Mouse (Mus musculus) limb, embryonic 10.5 days (tissue): ENCODE data around the gene Adrb1. TPM values are rescaled to one million over a fixed set of nuclear protein-coding genes. Genes with fewer than 3 reads are reported as not detected.

ENCODE experiments used
- DNase-seq: peaks from one replicate; pipeline ENCODE4 v3.0.0-alpha.2; 2017; ENCODE audit warnings: low spot score
- H3K27ac ChIP-seq: fragments of 300-500 bp; sonication (generic); 2 replicates; pipeline ENCODE4 v1.5.1; 2016; ENCODE audit warnings: mild to moderate bottlenecking
- H3K27me3 ChIP-seq: fragments of 300-500 bp; sonication (generic); 2 replicates; pipeline ENCODE4 v1.6.1; 2016; ENCODE audit warnings: low read depth, mild to moderate bottlenecking; ENCODE audit not compliant: poor library complexity, severe bottlenecking
- H3K36me3 ChIP-seq: fragments of 300-500 bp; sonication (generic); 2 replicates; pipeline ENCODE4 v1.6.1; 2016; ENCODE audit warnings: mild to moderate bottlenecking, moderate library complexity
- H3K4me1 ChIP-seq: fragments of 300-500 bp; sonication (generic); 2 replicates; pipeline ENCODE4 v1.6.1; 2016
- H3K4me3 ChIP-seq: fragments of 300-500 bp; sonication (generic); 2 replicates; pipeline ENCODE4 v1.5.1; 2016; ENCODE audit warnings: mild to moderate bottlenecking, moderate library complexity
- H3K9me3 ChIP-seq: fragments of 300-500 bp; sonication (generic); replicated peaks from 2 replicates; pipeline ENCODE4 v1.6.1; 2016; ENCODE audit warnings: mild to moderate bottlenecking
- WGBS: fragments of 180-500 bp; shearing (Covaris S2); methylation state at CpG from one replicate; pipeline ENCODE4 v1.1.7; 2016; 5-methylcytosine and 5-hydroxymethylcytosine counted together
- polyA plus RNA-seq: library from polyadenylated mRNA; unstranded; fragments of >200 nt; fragmentation: Nextera tagmentation; extraction: Ambion mirVana; gene quantifications from 2 replicates; pipeline ENCODE4 v1.2.1, GENCODE M21; 2016

Adrb1 gene
- polyA plus RNA-seq, 1 experiment from 2014 or later, result 0.16 TPM

DNA sequence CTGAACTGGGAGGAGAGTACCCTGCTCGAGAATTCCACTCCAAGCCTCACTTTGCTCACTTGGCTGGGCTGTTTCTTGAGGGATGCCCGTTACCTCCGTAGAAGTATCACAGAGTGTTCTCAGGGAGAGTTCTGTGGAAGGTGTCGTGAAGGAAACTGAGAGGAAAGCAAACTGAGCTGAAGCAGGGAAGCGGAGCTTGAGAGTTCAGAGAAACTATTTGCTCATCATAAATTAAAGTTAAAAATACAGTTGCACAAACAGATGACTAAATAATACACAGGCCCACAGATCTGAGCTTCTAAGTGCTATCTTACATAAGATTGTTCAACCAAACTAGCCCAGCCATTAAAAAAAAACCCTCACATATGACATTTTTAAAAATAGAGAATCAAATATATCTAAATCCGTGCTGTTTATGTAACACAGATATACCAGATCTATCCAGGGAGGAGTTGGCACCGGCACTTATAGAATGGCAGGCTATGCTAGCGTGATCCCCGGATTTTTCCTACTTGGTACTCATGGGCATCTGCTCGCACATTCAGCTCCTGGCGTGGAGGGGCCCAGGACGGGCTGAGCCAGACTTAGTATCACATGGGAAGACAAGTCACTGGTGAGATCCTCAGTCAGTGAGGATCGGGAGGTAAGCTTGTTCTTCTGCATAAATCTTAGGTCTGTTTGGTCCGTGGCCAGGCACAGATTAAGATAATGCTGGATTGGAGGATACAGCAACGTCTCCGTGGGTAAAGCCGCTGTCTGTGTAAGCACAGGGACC lies 11.7 kb upstream of the Adrb1 start:
- Histone ChIP-seq H3K4me1 (peaks cover 5% of the 10 kb centered on the region; the same call in 1 of the 2 replicates), H3K27me3 (peaks cover 19% of the 10 kb centered on the region; the same call in 1 of the 2 replicates), H3K36me3 (no peaks in the 10 kb centered on the region), H3K27ac (no peak overlapping the region), H3K4me3 (no peak overlapping the region), H3K9me3 (no peaks in the 10 kb centered on the region)
- 81% methylated on average over 17 of the region's 17 CpGs for WGBS
- DNase-seq, result no peak

DNA sequence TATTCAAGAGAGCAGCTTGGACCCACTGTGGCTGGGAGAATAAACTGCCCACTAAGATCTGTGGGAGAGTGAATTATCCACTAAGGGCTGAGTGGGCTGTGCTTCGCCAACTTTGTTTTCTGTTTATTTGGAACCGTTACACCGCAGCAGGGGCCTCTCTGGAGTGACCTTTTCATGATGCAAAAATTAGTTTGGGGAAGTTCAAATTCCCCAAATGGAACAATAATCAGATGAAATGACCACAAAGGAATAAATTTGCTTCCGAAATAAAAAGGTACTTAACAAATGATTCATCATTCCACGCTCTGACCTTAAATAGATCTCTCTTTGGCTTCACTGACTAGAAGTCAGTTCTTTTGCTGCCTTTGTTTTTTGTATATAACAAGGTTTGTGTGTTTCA lies 8.4 kb upstream of the Adrb1 start:
- Histone ChIP-seq H3K36me3 (no peaks in the 10 kb centered on the region), H3K27me3 (peaks cover 36% of the 10 kb centered on the region; the same call in 1 of the 2 replicates), H3K4me1 (peaks cover 4% of the 10 kb centered on the region; the same call in 1 of the 2 replicates), H3K4me3 (no peak overlapping the region), H3K9me3 (no peaks in the 10 kb centered on the region), H3K27ac (no peak overlapping the region)
- no peak for DNase-seq
- WGBS, result 95% methylated on average over 5 of the region's 5 CpGs

DNA sequence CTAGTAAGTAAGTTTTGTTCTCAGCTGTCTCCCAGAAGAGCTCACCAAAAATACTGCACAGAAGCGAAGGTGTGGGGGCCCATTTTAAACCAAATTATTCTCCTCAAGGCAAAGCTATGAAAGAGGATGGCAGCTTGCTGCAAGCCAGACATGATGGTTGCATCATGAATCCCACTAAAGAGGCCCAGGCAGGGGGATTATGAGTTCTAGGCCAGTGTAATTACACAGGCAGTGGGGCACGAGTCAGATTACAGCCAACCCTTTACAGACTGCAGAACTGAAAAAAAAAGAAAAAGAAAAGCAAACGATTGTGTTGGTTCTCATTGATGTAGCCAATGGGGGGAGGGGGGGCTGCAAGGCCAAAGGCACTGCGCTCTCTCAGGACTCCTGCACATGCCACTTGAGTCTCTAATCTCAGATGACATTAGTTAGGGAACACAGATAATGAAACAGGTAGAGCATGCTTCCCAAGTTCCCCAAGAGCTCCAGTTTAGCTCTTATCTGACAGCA lies 7.3 kb upstream of the Adrb1 start:
- Histone ChIP-seq H3K9me3 (no peaks in the 10 kb centered on the region), H3K4me3 (no peak overlapping the region), H3K27me3 (peaks cover 40% of the 10 kb centered on the region), H3K36me3 (no peaks in the 10 kb centered on the region), H3K27ac (no peak overlapping the region), H3K4me1 (peaks cover 4% of the 10 kb centered on the region; the same call in 1 of the 2 replicates)
- WGBS, result 51% methylated on average over 4 of the region's 4 CpGs
- DNase-seq, result no peak

DNA sequence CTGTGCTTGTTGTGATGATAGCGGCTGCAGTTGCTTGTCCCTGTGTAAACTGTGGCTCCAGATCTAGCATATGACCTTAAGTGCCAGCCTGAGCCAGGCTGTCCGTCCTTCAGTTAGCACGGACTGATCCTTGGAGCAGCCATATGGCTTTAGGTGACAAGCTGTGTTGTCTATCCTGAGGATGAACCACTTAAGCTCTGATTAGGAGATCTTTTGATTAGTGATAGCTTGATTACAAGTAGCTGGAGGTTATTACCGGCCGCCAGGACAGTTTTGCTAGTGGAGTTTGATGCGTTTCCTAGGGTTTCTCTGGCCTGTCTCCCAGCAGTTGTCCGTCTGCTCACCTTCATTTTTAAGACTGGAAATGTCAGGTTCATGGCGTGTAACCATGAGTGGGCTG lies 4.0 kb upstream of the Adrb1 start:
- Histone ChIP-seq H3K4me1 (peaks cover 25% of the 10 kb centered on the region), H3K27ac (no peak overlapping the region), H3K27me3 (peaks cover 63% of the 10 kb centered on the region), H3K36me3 (no peaks in the 10 kb centered on the region), H3K9me3 (no peaks in the 10 kb centered on the region), H3K4me3 (no peak overlapping the region)
- DNase-seq, result no peak
- 78% methylated on average over 8 of the region's 8 CpGs for WGBS

DNA sequence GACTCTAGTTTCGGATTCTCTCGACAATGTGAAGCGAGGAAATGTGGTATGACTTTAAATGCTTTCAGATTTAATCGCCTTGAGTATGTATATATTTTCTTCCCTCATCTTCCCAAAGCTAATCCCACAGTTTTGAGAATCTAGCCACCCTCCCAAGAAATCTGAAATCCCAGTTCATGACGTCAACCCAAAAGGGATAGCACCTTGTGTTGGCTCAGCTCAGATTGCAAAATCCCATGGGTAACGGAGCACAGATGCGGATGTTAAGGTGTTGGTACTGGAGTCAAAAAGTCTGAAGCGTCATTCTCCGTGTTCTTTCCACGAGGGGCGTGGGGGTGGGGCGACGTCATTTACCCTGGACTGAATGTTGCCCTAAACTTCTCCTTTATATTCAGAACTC lies 1.1 kb upstream of the Adrb1 start:
- Histone ChIP-seq H3K9me3 (no peaks in the 10 kb centered on the region), H3K4me3 (peak overlapping the region; percentile 61), H3K36me3 (no peaks in the 10 kb centered on the region), H3K4me1 (peaks cover 35% of the 10 kb centered on the region), H3K27ac (no peak overlapping the region), H3K27me3 (peaks cover 92% of the 10 kb centered on the region)
- WGBS, result 27% methylated on average over 13 of the region's 13 CpGs
- no peak for DNase-seq

DNA sequence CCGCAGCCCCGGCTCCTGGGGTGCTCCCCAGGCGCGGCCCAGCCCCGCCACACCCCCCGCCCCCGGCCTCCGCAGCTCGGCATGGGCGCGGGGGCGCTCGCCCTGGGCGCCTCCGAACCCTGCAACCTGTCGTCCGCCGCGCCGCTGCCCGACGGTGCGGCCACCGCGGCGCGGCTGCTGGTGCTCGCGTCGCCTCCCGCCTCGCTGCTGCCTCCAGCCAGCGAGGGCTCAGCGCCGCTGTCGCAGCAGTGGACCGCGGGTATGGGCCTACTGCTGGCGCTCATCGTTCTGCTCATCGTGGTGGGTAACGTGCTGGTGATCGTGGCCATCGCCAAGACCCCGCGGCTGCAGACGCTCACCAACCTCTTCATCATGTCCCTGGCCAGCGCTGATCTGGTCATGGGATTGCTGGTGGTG lies 300 bp downstream of the Adrb1 start:
- Histone ChIP-seq H3K9me3 (no peaks in the 10 kb centered on the region), H3K4me1 (peaks cover 35% of the 10 kb centered on the region), H3K36me3 (no peaks in the 10 kb centered on the region), H3K4me3 (peak overlapping the region; percentile 61), H3K27ac (peak overlapping the region; percentile 46; the same call in 1 of the 2 replicates), H3K27me3 (peaks cover 99% of the 10 kb centered on the region)
- WGBS, result 1% methylated on average over 46 of the region's 48 CpGs
- DNase-seq, result peak; percentile 66

DNA sequence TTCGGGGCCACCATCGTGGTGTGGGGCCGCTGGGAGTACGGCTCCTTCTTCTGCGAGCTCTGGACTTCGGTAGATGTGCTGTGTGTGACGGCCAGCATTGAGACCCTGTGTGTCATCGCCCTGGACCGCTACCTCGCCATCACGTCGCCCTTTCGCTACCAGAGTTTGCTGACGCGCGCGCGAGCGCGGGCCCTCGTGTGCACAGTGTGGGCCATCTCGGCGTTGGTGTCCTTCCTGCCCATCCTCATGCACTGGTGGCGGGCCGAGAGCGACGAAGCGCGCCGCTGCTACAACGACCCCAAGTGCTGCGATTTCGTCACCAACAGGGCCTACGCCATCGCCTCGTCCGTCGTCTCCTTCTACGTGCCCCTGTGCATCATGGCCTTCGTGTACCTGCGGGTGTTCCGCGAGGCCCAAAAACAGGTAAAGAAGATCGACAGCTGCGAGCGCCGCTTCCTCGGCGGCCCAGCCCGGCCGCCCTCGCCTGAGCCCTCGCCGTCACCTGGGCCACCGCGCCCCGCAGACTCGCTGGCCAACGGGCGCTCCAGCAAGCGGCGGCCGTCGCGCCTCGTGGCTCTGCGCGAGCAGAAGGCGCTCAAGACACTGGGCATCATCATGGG lies 822 bp downstream of the Adrb1 start:
- 2% methylated on average over 69 of the region's 69 CpGs for WGBS
- peaks cover 97% of the 10 kb centered on the region for H3K27me3 ChIP-seq
- peak overlapping the region; percentile 61 for H3K4me3 ChIP-seq
- 0 out of 2 replicates have a peak overlapping the region, but pooled peaks have one; percentile 19 for H3K27ac ChIP-seq
- peaks cover 35% of the 10 kb centered on the region for H3K4me1 ChIP-seq
- H3K9me3 ChIP-seq, result no peaks in the 10 kb centered on the region
- no peaks in the 10 kb centered on the region for H3K36me3 ChIP-seq
- peak; percentile 66 for DNase-seq

DNA sequence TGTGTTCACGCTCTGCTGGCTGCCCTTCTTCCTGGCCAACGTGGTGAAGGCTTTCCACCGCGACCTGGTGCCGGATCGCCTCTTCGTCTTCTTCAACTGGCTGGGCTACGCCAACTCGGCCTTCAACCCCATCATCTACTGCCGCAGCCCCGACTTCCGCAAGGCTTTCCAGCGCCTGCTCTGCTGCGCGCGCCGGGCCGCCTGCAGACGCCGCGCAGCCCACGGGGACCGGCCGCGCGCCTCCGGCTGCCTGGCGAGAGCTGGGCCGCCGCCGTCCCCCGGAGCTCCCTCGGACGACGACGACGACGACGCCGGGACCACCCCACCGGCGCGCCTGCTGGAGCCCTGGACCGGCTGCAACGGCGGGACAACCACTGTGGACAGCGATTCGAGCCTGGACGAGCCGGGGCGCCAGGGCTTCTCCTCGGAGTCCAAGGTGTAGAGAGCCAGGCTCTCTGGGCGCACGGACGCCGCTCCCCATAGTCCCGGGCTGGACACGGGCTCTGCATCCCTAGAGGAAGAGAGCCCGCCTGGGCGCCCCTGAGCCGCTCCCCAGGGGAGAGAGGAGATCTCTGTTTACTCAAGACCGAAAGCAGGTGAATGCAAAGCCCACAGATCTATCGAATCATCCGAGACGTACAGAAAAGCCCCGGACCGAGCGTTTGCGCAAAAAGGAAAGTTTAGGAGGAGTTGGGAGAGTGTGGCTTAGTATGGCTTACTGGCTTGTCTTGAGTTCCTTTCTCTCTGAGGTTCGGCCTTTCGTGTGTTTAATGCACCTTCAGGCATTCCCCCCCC lies 1.5 kb downstream of the Adrb1 start:
- Histone ChIP-seq H3K27me3 (peaks cover 97% of the 10 kb centered on the region), H3K9me3 (no peaks in the 10 kb centered on the region), H3K27ac (0 out of 2 replicates have a peak overlapping the region, but pooled peaks have one; percentile 19), H3K4me3 (peak overlapping the region; percentile 61), H3K4me1 (peaks cover 35% of the 10 kb centered on the region), H3K36me3 (no peaks in the 10 kb centered on the region)
- WGBS, result under 1% methylated on average over 71 of the region's 71 CpGs
- DNase-seq, result peak; percentile 78

DNA sequence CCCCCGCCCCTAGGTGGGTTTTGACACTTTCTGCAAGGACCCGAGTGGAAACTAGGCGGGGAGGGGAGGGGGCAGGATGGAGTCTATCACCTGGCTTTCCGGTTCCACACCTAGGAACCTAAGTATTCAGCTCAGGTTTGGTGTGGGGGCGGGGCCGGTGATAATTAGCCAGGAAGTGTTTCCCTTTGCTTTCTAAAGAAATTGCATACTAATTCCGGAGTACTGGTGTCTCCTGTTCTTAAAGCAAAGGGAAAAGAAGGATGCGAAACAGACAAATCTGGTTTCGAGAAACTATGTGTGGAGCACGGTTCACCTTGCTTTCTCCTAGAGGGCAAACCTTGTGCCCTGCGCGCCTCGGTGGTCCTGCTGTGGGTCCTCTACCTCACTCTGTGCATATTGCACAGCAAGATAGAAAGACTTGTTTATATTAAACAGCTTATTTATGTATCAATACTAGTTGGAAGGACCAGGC lies 2.2 kb downstream of the Adrb1 start:
- H3K27ac ChIP-seq, result no peak overlapping the region
- H3K9me3 ChIP-seq, result no peaks in the 10 kb centered on the region
- H3K27me3 ChIP-seq, result peaks cover 96% of the 10 kb centered on the region
- H3K4me1 ChIP-seq, result peaks cover 40% of the 10 kb centered on the region
- 6% methylated on average over 13 of the region's 13 CpGs for WGBS
- DNase-seq, result no peak
- peak overlapping the region; percentile 61 for H3K4me3 ChIP-seq
- H3K36me3 ChIP-seq, result no peaks in the 10 kb centered on the region

DNA sequence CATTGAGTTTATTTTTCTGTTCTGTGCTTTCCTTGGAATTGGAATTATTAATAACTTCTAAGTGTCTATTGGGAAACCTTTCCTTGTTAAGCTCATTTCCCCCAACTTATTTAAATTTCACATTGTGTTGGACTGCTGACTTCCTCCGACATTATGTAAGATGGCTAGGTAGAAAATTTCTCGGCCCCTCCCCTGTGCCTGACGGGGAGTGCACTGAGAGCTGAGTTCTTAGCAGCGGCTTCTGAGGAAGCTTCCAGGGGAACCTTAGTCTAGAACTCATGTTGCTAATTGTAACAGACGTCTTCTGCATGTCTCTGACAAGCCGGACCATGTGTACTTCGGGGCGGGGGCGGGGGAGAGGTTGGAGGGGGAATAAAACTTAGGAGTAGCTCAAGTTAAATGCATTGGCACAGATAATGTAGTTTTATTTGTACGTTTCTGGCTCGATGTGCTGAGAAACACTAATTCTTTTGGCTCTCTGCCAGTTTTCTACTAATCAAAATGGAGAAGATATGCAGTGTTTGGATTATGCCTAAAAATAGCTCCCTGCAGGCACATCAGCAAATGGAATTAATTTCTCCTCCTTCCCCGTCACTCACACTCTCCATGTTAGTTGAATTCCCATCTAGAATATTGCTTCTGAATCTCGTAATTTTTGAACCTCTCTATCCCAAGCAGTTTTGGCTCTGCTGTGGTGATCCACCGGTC lies 5.3 kb downstream of the Adrb1 start:
- Histone ChIP-seq H3K27ac (no peak overlapping the region), H3K9me3 (no peaks in the 10 kb centered on the region), H3K27me3 (peaks cover 68% of the 10 kb centered on the region), H3K4me3 (no peak overlapping the region), H3K36me3 (no peaks in the 10 kb centered on the region), H3K4me1 (peaks cover 25% of the 10 kb centered on the region)
- no peak for DNase-seq
- WGBS, result 82% methylated on average over 14 of the region's 14 CpGs

DNA sequence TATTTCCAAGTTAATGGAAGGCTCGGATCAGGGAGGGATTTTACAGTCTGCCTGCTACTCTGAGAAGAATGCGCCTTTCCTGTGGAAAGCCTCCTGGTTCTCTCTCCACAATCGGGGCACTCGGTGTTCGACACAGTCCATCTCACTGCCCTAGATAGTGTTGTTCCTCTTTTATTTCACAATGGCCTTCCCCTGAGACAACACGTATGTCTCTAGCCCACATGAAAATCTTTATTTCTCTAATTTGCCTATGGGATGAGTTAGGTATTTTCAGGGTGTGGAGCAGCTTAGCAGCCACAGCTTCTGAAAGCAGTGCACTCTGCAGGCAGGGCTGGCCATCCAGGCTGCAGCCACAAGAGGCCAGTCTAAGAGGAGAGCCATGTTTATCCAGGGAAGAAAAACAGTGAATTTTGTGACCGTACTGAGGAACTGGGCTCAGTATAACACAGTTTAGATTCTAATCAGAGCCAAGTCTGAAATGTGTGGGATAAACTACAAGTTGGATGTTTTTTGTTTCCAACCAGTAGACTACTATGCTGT lies 12.1 kb downstream of the Adrb1 start:
- 68% methylated on average over 7 of the region's 7 CpGs for WGBS
- H3K9me3 ChIP-seq, result no peaks in the 10 kb centered on the region
- 0 out of 2 replicates have a peak, but pooled peaks cover 4% of the 10 kb centered on the region for H3K27me3 ChIP-seq
- no peak overlapping the region for H3K27ac ChIP-seq
- DNase-seq, result no peak
- H3K36me3 ChIP-seq, result no peaks in the 10 kb centered on the region
- H3K4me1 ChIP-seq, result no peaks in the 10 kb centered on the region
- H3K4me3 ChIP-seq, result no peak overlapping the region

DNA sequence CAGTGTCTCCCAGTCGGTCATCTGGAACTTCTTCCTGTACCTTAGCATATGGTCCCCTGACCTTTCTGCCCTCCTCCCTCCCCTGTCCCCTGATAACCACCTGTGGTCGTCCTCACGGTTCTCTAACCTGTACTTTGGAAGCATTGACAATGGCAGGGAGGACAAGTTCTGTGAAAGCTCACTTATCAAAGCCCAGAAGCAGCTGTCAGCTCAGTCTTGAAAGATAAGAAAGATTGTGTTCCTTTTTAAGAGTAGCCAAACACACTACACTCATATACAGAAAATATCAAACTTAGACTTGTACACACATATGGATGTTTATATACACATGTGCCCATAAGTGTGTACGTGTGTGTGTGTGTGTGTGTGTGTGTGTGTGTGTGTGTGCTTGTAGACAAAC lies 13.7 kb downstream of the Adrb1 start:
- no peaks in the 10 kb centered on the region for H3K36me3 ChIP-seq
- H3K4me3 ChIP-seq, result no peak overlapping the region
- H3K27ac ChIP-seq, result no peak overlapping the region
- DNase-seq, result no peak
- H3K9me3 ChIP-seq, result no peaks in the 10 kb centered on the region
- 60% methylated on average over 4 of the region's 4 CpGs for WGBS
- H3K27me3 ChIP-seq, result 0 out of 2 replicates have a peak, but pooled peaks cover 8% of the 10 kb centered on the region
- no peaks in the 10 kb centered on the region for H3K4me1 ChIP-seq
